Mouse (Mus musculus) monocyte, adult 2 months (primary cell): Measurements from ENCODE around the gene P4ha2.
"Not testable (repeated sequence)": the region's sequence is repeated elsewhere in the genome, so short reads cannot be mapped to it uniquely, and the experiment has no call there.

Experiments
- DNase-seq, 2 experiments: peaks; one replicate each; pipeline ENCODE4 v3.0.0; 2022; ENCODE audit warnings: low spot score in 2 of 2, low read depth in 1 of 2

Gene P4ha2

DNA sequence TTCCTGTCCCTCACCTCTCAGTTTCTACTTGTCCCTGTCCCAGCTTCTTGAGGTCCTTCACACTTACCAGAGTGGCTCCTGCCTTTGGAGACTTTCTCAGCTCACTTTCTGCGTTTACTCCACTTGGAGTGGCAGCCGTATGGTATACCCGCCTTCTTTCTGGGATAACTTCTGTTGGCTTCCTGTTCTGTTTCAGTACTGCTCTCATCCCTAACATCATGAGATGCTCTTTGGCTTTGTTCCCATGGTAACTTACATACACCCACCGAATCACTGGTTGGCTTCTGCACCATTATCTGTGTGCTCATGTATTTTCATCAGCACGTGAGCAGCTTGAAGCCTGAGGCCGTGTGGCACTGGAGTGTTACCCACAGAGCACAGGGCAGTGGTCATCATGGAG, 30.8 kb downstream of the P4ha2 start:
- DNase-seq = no peak

- no peak for DNase-seq
These were observed 32.4 kb downstream of the P4ha2 start for GRCm38 (mm10) chr11:54132290-54132689.

- DNase-seq = no peak
These were observed 35.0 kb downstream of the P4ha2 start for GRCm38 (mm10) chr11:54134905-54135304.

DNA sequence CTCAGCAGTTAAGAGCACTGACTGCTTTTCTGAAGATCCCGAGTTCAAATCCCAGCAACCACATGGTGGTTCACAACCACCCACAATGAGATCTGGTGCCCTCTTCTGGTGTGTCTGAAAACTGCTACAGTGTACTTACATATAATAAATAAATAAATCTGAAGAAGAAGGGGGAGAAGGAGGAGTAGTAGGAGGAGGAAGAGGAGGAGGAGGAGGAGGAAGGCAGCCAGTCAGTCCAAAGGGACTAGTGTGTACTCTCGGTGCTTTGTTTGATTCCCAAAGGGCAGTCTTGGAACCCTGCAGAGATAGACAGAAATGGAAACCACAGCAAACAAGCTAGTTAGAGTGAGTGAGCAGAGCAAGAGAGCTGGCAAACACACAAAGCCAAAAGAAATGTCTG, 40.3 kb downstream of the P4ha2 start:
- not testable (repeated sequence) for DNase-seq

- no peak for DNase-seq
These were observed 41.5 kb downstream of the P4ha2 start for GRCm38 (mm10) chr11:54141200-54141971.

GRCm38 (mm10) chr11:54144886-54145285, 45.0 kb downstream of the P4ha2 start:
- peak in 1 of 2 experiments; percentile 44 for DNase-seq

DNA sequence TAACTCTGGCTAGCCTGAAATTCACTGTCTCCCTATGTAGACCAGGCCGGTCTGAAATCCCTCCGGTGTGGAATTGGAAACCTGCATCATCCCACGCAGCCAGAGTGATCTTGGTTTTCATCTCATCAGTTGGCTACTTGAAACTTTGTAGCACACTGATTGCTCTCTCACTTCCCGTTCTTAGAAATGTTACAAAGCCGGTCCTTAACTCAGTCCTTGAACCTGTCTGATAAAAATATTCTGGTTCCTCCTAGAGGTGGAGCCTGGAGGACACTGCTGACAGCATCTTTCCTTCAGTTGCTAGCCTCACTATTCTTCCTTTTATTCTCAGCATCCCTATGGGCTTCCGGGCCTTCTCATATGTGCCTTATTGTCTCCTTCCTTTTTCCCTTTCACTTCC, 46.1 kb downstream of the P4ha2 start:
- no peak for DNase-seq

GRCm38 (mm10) chr11:54149791-54150465, 50.0 kb downstream of the P4ha2 start:
- DNase-seq = peak in 1 of 2 experiments; percentile 47

GRCm38 (mm10) chr11:54151141-54151540, 51.2 kb downstream of the P4ha2 start:
- no peak for DNase-seq

DNA sequence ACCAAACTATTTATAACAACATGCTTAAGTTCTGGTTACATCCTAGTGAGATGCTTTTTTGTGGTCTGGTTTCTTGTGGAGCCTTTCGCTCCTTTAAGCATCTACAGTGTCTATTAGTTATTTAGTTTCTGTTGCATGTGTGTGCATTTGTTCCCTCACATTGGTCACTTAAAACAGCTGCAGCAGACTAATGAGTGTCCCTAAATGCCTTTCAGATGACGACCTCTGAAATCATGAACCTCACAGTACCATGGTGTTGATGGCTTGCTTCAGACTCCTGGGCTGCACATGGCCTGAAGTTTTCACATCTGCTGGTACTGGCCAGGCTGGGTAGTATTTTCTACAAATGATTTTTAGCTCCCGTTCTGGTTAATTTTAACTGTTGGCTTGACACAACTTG, 53.1 kb downstream of the P4ha2 start:
- no peak for DNase-seq

DNA sequence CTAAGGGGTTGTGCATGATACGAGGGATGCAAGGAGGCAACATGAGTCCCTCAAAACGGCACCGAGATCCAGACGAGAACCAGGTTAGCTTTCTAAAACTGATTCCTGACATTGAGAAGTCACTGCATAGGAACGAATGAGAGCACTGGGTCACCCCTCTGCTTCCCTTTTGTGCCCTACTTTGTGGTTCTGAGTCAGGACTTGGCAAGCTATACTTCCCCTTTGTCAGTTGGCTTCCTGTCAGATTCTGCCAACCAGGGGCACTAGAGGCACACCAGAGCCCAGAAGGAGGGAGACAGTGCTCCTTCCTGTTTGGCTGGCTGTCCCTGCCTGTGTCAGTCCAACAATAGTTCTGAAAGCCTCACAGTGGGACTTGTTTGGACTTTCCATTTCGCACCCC, 56.0 kb downstream of the P4ha2 start:
- DNase-seq = peak; percentile 72 to 75

- no peak for DNase-seq
These were observed 56.6 kb downstream of the P4ha2 start for GRCm38 (mm10) chr11:54156504-54156903.

- no peak for DNase-seq
These were observed 57.7 kb downstream of the P4ha2 start for GRCm38 (mm10) chr11:54157586-54157985.

- no peak for DNase-seq
These were observed 60.5 kb downstream of the P4ha2 start for GRCm38 (mm10) chr11:54160435-54160834.

DNA sequence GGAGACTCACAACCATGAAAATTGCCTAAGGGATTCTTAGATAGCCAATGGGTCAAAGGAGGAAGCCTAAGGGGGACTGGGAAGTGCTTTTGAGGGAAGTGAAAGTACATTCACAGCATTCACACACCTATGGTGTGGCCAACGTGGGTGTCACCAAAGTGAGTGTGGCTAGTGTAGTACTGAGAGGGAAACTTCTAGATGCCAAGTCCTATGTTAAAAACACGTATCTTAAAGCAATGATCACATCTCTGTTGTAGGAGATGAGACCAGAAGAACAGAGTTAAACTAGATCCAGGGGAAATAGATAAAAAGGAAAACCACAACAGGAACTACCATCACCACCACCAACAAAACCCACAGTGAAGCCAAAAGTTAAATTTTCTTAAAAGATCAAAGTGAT, 61.0 kb downstream of the P4ha2 start:
- DNase-seq = no peak

- DNase-seq = no peak
These were observed 61.6 kb downstream of the P4ha2 start for GRCm38 (mm10) chr11:54161514-54161913.

DNA sequence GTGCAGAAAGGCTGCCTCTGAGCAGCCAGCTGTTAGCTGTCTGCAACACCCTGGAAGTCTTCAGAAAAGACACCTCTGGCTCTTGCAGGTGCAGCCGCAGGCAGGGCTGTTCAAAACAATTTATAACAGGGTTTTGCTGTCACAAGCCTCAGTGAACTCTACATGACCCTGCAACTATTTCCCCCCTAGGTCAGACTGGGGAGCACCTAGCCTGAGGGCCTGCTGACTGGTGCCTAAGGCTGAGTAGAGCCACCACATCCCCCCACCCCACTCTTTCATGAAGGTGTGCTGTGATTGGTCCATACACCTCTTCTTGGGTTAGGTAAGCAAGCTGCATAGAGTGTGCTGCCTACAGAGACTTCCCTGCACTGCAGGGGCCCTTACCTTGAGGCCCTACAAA, 63.1 kb downstream of the P4ha2 start:
- no peak for DNase-seq

- no peak for DNase-seq
These were observed 69.8 kb downstream of the P4ha2 start for GRCm38 (mm10) chr11:54169432-54170295.

DNA sequence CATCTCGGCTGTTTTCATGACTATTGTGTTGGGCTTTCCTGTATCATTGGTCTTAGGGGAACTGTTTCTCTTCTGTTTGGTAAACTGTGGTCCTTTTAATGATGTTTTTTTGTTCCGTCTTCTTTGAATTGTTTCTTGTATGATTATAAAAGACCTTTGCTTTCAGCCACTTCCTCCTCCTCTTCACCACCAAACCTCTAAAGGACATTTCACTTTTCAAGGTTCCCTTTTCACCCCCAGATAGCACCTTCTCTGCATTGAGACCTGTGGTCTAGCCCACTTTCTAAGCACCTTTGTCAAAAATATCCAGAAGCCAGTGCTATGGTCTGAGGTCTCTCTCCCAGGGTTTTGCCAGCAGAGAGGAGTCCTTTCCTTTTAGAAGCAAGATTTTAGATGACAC, 71.3 kb downstream of the P4ha2 start:
- DNase-seq = no peak

GRCm38 (mm10) chr11:54174226-54174625, 74.3 kb downstream of the P4ha2 start:
- no peak for DNase-seq

GRCm38 (mm10) chr11:54174877-54175276, 75.0 kb downstream of the P4ha2 start:
- DNase-seq = no peak
